Comparison of ENCODE assay signal across 10 mouse cellular contexts in genomic region chr2:134642377-134642776, GRCm38 (mm10). TPM values are rescaled to one million over a fixed set of nuclear protein-coding genes. Genes with fewer than 3 reads are reported as not detected.
A peak's percentile ranks its signal among the peaks of the same experiment; 100 is the strongest.
DNase-seq lines count a peak whose midpoint lies in the region; ATAC-seq and TF ChIP-seq lines count a peak whose summit lies in the region.
"Had no signal": no experiment of that assay in that cellular context is flagged by ENCODE, and none has a peak within 500 bp of the region (broad histone marks: within the 10 kb centered on the region; RNA-seq: fewer than 3 reads in every experiment).

No protein-coding gene starts in this region.

- TF ChIP-seq CTCF in MEL (IDR thresholded peaks at IDR 0.05 in 2 of 3, conservative IDR thresholded peaks at IDR 0.05 in 1 of 3; ENCODE audit: control insufficient read depth in 1 of 3, insufficient read depth in 1 of 3, low read depth in 2 of 3, low read length in 3 of 3, poor library complexity in 1 of 3, severe bottlenecking in 1 of 3): no peak
- TF ChIP-seq CTCF in forebrain, postnatal 0 days (IDR thresholded peaks at IDR 0.05; ENCODE audit: low read depth): no peak

- TF ChIP-seq RAD21 in MEL (IDR thresholded peaks at IDR 0.05; ENCODE audit: low read depth, low read length): no peak

- H3K36me3 ChIP-seq in heart, embryonic 13.5 days: peaks cover 11% of the 10 kb centered on the region
- peaks cover 3 to 19% of the 10 kb centered on the region in 2 experiments for H3K36me3 ChIP-seq in MEL (ENCODE audit: control insufficient read depth in 1 of 2, insufficient read depth in 2 of 2, low read length in 2 of 2)
- peaks cover 5% of the 10 kb centered on the region; the same call in 1 of the 2 replicates for H3K36me3 ChIP-seq in forebrain, postnatal 0 days (ENCODE audit: insufficient read depth)
- no peaks in the 10 kb centered on the region for H3K36me3 ChIP-seq in midbrain, embryonic 12.5 days
- H3K36me3 ChIP-seq: embryonic facial prominence, embryonic 15.5 days had no signal

- TF ChIP-seq POLR2A in MEL (IDR thresholded peaks at IDR 0.05; ENCODE audit: control insufficient read depth in 1 of 2, insufficient read depth in 1 of 2, low read depth in 1 of 2, low read length in 2 of 2, poor library complexity in 1 of 2): no peak

- H3K4me2 ChIP-seq in heart, embryonic 13.5 days: peak overlapping the region; percentile 83
- H3K4me2 ChIP-seq in forebrain, postnatal 0 days (ENCODE audit: low read depth): peak overlapping the region; percentile 60
- peak overlapping the region; percentile 63 for H3K4me2 ChIP-seq in midbrain, embryonic 12.5 days (replicated peaks)

- H3K27ac ChIP-seq in heart, embryonic 13.5 days (replicated peaks): 0 out of 2 replicates have a peak overlapping the region, but pooled peaks have one; percentile 99
- peak overlapping the region; percentile 23; the same call in 1 of the 2 replicates for H3K27ac ChIP-seq in MEL (ENCODE audit: control insufficient read depth, low read depth, low read length)
- H3K27ac ChIP-seq in forebrain, postnatal 0 days (ENCODE audit: low read depth, low read length): no peak overlapping the region
- no peak overlapping the region for H3K27ac ChIP-seq in midbrain, embryonic 12.5 days (replicated peaks)
- H3K27ac ChIP-seq: embryonic facial prominence, embryonic 15.5 days had no signal

- peaks cover 38% of the 10 kb centered on the region for H3K4me1 ChIP-seq in heart, embryonic 13.5 days
- peaks cover 6 to 15% of the 10 kb centered on the region in 2 experiments for H3K4me1 ChIP-seq in MEL (ENCODE audit: control insufficient read depth in 1 of 2, insufficient read depth in 2 of 2, low read length in 2 of 2)
- peaks cover 20% of the 10 kb centered on the region for H3K4me1 ChIP-seq in forebrain, postnatal 0 days (ENCODE audit: insufficient read depth)
- peaks cover 20% of the 10 kb centered on the region for H3K4me1 ChIP-seq in midbrain, embryonic 12.5 days

- TF ChIP-seq EP300 in MEL (IDR thresholded peaks at IDR 0.05; ENCODE audit: low read depth in 1 of 2, low read length in 2 of 2): no peak

- H3K4me3 ChIP-seq in heart, embryonic 13.5 days: peak overlapping the region; percentile 78
- H3K4me3 ChIP-seq in MEL (ENCODE audit: control insufficient read depth in 1 of 2, insufficient read depth in 1 of 2, low read depth in 2 of 2, low read length in 2 of 2): peak overlapping the region in 1 of 2 experiments; percentile 96; a peak in 2 of 4 replicates
- peak overlapping the region; percentile 85 for H3K4me3 ChIP-seq in forebrain, postnatal 0 days (ENCODE audit: low read depth, low read length)
- peak overlapping the region; percentile 66 for H3K4me3 ChIP-seq in midbrain, embryonic 12.5 days

- no peaks in the 10 kb centered on the region for H3K9me3 ChIP-seq in heart, embryonic 13.5 days
- H3K9me3 ChIP-seq in MEL (replicated peaks; ENCODE audit: insufficient read depth, low read length): no peaks in the 10 kb centered on the region
- no peaks in the 10 kb centered on the region for H3K9me3 ChIP-seq in forebrain, postnatal 0 days (ENCODE audit: low read length)
- no peaks in the 10 kb centered on the region for H3K9me3 ChIP-seq in midbrain, embryonic 12.5 days
- H3K9me3 ChIP-seq: embryonic facial prominence, embryonic 15.5 days had no signal

- no peak for ATAC-seq in heart, embryonic 13.5 days (ENCODE audit: extremely low read depth, insufficient number of reproducible peaks, low FRiP score, low TSS enrichment)
- ATAC-seq in forebrain, postnatal 0 days: no peak
- ATAC-seq in midbrain, embryonic 12.5 days (ENCODE audit: low FRiP score, low read depth): no peak

- H3K79me2 ChIP-seq in MEL (ENCODE audit: control insufficient read depth, insufficient read depth, low read length, poor library complexity): peaks cover 5% of the 10 kb centered on the region; the same call in 1 of the 2 replicates

- DNase-seq in heart, adult 18-20 months: no peak
- DNase-seq in MEL (ENCODE audit: low read depth, low spot score) (peak; percentile 25), adipocyte (ENCODE audit: low spot score) (no peak)
- DNase-seq in forebrain, postnatal 0 days: peak; percentile 11
- no peak for DNase-seq in thymus, postnatal 36 days
- DNase-seq in layer of hippocampus, adult 9-10 months (ENCODE audit: low spot score): no peak
- DNase-seq: kidney, postnatal 10 days had no signal

- no peaks in the 10 kb centered on the region for H3K27me3 ChIP-seq in heart, embryonic 13.5 days (replicated peaks)
- H3K27me3 ChIP-seq in MEL (ENCODE audit: control insufficient read depth in 1 of 2, insufficient read depth in 2 of 2, low read length in 2 of 2): no peaks in the 10 kb centered on the region
- H3K27me3 ChIP-seq in forebrain, postnatal 0 days (ENCODE audit: insufficient read depth, low read length): no peaks in the 10 kb centered on the region
- no peaks in the 10 kb centered on the region for H3K27me3 ChIP-seq in midbrain, embryonic 12.5 days
- H3K27me3 ChIP-seq: embryonic facial prominence, embryonic 15.5 days had no signal

- peak overlapping the region; percentile 54; the same call in 1 of the 2 replicates for H3K9ac ChIP-seq in heart, embryonic 13.5 days
- no peak overlapping the region for H3K9ac ChIP-seq in MEL (ENCODE audit: control insufficient read depth, low read depth, low read length, poor library complexity, severe bottlenecking)
- peak overlapping the region; percentile 98; the same call in 1 of the 2 replicates for H3K9ac ChIP-seq in forebrain, postnatal 0 days
- H3K9ac ChIP-seq in midbrain, embryonic 12.5 days (replicated peaks): no peak overlapping the region; the same call in 1 of the 2 replicates
- H3K9ac ChIP-seq: embryonic facial prominence, embryonic 15.5 days had no signal

TF ChIP-seq in MEL, 35 proteins besides CTCF, POLR2A, EP300 and RAD21:
- TF ChIP-seq E2F4 (IDR thresholded peaks at IDR 0.05; ENCODE audit: borderline replicate concordance, low read depth, low read length) (no peak), TBP (IDR thresholded peaks at IDR 0.05; ENCODE audit: low read depth, low read length) (no peak), RCOR1 (IDR thresholded peaks at IDR 0.05; ENCODE audit: low read depth, low read length) (no peak), MYC (IDR thresholded peaks at IDR 0.05; ENCODE audit: low read depth, low read length) (no peak), MAZ (IDR thresholded peaks at IDR 0.05; ENCODE audit: low read depth, low read length) (no peak), GATA1 (IDR thresholded peaks at IDR 0.05; ENCODE audit: low read depth, low read length) (no peak), GABPA (IDR thresholded peaks at IDR 0.05; ENCODE audit: low read depth, low read length) (no peak), ZNF384 (IDR thresholded peaks at IDR 0.05; ENCODE audit: low read depth, low read length) (no peak), MXI1 (IDR thresholded peaks at IDR 0.05; ENCODE audit: low read depth, low read length) (no peak), CHD2 (IDR thresholded peaks at IDR 0.05; ENCODE audit: low read length) (no peak), JUND (IDR thresholded peaks at IDR 0.05; ENCODE audit: low read depth, low read length) (no peak), ELF1 (IDR thresholded peaks at IDR 0.05; ENCODE audit: low read depth, low read length) (no peak), POLR2AphosphoS2 (IDR thresholded peaks at IDR 0.05; ENCODE audit: low read length) (no peak)

RNA-seq across cellular contexts. Expression of gene Tmx4, which starts 1.6 kb away (rescaled TPM):
- polyA plus RNA-seq in heart, embryonic 13.5 days (2015; fragmentation: Nextera tagmentation; extraction: Ambion mirVana): 35.9 and 36.0 TPM in 2 replicates
- total RNA-seq in heart, adult 18-20 months (2021): 10 to 100 TPM; 48.4 to 51.4 TPM
- total RNA-seq in MEL (2012; rRNA removed): 9.4 and 9.5 TPM in 2 replicates
- 1 to 10 TPM in 1 of 2 experiments, not detected in 1; 8.3 TPM for polyA plus RNA-seq in MEL (2012; ENCODE audit: insufficient read depth in 1 of 2, insufficient read length in 2 of 2, low read depth in 1 of 2, low replicate concordance in 2 of 2, missing spikeins in 1 of 2)
- 110 and 161 TPM in 2 replicates for total RNA-seq in forebrain, postnatal 0 days (2014; rRNA removed)
- 35.8 and 65.6 TPM in 2 replicates for polyA plus RNA-seq in forebrain, postnatal 0 days (2015; fragmentation: Nextera tagmentation; extraction: Ambion mirVana)
- polyA plus RNA-seq in midbrain, embryonic 12.5 days (2016; fragmentation: Nextera tagmentation; extraction: Ambion mirVana): 71.0 and 83.7 TPM in 2 replicates

Comparison
In these comparisons a context has a peak if more than half of its experiments do, and no peak if none do; other contexts are left out.
1. H3K27ac ChIP-seq: peak in heart, embryonic 13.5 days (single experiment) and MEL (single experiment); none in forebrain, postnatal 0 days (single experiment) and midbrain, embryonic 12.5 days (single experiment).
2. H3K9ac ChIP-seq: peak in heart, embryonic 13.5 days (single experiment) and forebrain, postnatal 0 days (single experiment); none in MEL (single experiment) and midbrain, embryonic 12.5 days (single experiment).
3. DNase-seq: peak in MEL (single experiment) and forebrain, postnatal 0 days (single experiment); none in heart, adult 18-20 months (0 of 2), thymus, postnatal 36 days (0 of 2), adipocyte (single experiment) and layer of hippocampus, adult 9-10 months (single experiment).
4. Peak in every context shown above with its lines, with median percentiles within 50 percentile points of each other: H3K4me2 ChIP-seq.